Mouse (Mus musculus): ENCODE data around the gene Swi5. TPM values are rescaled to one million over a fixed set of nuclear protein-coding genes. Genes with fewer than 3 reads are reported as not detected.
A peak's percentile ranks its signal among the peaks of the same experiment; 100 is the strongest.

Gene Swi5
- polyA plus RNA-seq, 1 experiment from 2014 or later, result 462 TPM

DNA sequence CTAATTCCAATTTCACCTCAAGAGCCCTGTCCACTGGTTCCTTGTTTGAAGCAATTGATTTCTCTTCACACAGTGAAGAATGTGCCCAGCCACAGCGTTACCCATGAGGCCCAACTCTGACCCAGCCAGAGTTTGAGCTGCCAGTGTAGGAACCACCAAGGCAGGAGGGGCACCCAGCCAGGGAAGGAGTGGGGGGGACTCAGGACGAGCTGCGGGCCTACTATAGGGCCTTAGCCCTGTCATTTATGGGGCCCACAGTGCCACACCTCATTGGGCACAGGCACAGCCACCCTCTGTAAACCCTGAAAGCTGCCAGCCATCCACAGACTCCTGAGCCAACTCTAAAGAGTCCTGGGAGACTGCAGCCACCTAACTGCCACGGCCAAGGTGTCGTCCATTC, 33.3 kb downstream of the Swi5 start:
- Histone ChIP-seq H3K9me3 (replicated peaks) (no peaks in the 10 kb centered on the region), H3K9ac (no peak overlapping the region), H3K4me3 (replicated peaks) (no peak overlapping the region), H3K4me2 (replicated peaks) (no peak overlapping the region), H3K27ac (replicated peaks) (no peak overlapping the region), H3K27me3 (no peaks in the 10 kb centered on the region), H3K36me3 (peaks cover 78% of the 10 kb centered on the region), H3K4me1 (peaks cover 9% of the 10 kb centered on the region)
- no peak for ATAC-seq (ENCODE audit: insufficient number of reproducible peaks, low FRiP score, low TSS enrichment, low read depth)
- 89% methylated on average over 5 of the region's 5 CpGs for WGBS

DNA sequence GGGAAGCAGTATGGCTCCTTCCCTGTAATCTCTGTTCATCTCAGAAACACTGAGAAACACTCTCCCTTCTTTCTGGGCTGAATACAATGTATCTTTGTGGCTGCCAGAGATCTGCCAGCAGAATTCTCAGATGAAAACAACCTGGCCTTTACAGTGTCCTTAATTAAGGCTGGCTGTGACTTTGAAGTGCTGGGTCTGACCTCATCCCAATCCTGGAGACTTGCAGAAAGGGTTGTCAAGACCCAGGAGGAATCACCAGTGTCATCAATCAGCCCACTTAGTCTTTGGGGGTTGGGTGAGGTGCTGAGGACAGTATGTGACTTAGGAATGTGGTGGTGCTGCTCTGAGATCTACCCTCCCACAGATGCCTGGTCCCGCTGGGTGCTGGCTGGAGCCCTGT, 34.5 kb downstream of the Swi5 start:
- no peak for ATAC-seq (ENCODE audit: insufficient number of reproducible peaks, low FRiP score, low TSS enrichment, low read depth)
- H3K4me2 ChIP-seq (replicated peaks), result no peak overlapping the region
- H3K27me3 ChIP-seq, result no peaks in the 10 kb centered on the region
- H3K4me1 ChIP-seq, result no peaks in the 10 kb centered on the region
- H3K36me3 ChIP-seq, result peaks cover 85% of the 10 kb centered on the region
- no peak overlapping the region for H3K9ac ChIP-seq
- H3K27ac ChIP-seq (replicated peaks), result no peak overlapping the region
- no peak overlapping the region for H3K4me3 ChIP-seq (replicated peaks)
- WGBS, result 76% methylated on average over 1 of the region's 1 CpGs
- H3K9me3 ChIP-seq (replicated peaks), result no peaks in the 10 kb centered on the region

DNA sequence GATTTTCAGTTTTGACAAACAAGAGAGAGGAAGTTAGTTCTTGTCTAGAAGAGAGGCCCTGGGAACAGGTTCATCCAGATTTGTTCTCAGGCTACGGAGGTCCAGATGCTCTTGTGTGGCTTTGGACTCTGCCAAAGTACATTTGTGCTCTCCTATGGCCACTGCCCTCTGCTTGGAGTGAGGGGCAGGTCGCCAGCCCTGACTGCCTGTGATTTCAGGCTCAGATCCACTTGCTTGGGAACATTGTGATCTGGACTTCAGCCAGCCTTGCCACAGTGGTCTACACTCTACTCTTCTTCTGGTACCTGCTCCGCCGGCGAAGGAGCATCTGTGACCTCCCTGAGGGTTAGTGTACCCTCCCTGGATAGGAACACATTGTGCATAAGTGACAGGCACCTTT, 35.2 kb downstream of the Swi5 start:
- Histone ChIP-seq H3K36me3 (peaks cover 85% of the 10 kb centered on the region), H3K4me2 (replicated peaks) (no peak overlapping the region), H3K27ac (replicated peaks) (no peak overlapping the region), H3K9ac (no peak overlapping the region), H3K4me3 (replicated peaks) (no peak overlapping the region), H3K27me3 (no peaks in the 10 kb centered on the region), H3K4me1 (no peaks in the 10 kb centered on the region), H3K9me3 (replicated peaks) (no peaks in the 10 kb centered on the region)
- no peak for ATAC-seq (ENCODE audit: insufficient number of reproducible peaks, low FRiP score, low TSS enrichment, low read depth)
- 88% methylated on average over 5 of the region's 5 CpGs for WGBS

DNA sequence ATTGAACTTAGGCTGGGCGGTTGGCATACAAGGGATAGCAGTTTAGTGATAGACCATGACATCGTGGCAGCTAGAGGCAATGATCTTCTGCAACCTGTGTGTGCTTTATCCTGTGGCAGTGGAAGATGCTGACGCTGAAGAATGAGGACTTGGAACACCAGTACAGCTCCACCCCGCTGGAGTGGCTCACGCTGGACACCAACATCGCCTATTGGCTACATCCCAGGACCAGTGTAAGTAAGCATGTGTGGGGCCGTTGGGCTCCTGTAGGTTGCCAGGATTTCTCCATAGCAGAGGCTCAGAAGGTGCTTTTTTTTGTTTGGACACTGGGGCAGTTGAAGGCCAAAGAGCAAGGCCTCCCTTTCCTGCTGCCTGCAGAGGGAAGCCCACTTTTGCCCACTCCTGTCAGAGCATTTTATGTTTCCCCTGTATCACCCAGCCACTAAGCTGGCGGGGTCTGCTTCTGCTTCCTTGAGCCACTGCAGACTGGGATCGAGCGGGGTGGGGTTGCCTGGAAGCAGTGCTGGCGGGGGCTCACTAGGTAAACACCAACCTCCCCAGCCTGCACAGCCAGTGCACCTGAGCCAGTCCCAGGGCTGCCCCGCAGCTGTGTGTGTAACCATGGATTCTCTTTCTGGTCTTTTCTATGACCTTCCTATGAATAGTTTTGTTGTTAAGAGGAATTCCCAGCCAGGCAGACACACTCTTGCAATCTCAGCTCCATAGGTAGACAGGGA, 35.9 kb downstream of the Swi5 start:
- WGBS, result 88% methylated on average over 12 of the region's 12 CpGs

DNA sequence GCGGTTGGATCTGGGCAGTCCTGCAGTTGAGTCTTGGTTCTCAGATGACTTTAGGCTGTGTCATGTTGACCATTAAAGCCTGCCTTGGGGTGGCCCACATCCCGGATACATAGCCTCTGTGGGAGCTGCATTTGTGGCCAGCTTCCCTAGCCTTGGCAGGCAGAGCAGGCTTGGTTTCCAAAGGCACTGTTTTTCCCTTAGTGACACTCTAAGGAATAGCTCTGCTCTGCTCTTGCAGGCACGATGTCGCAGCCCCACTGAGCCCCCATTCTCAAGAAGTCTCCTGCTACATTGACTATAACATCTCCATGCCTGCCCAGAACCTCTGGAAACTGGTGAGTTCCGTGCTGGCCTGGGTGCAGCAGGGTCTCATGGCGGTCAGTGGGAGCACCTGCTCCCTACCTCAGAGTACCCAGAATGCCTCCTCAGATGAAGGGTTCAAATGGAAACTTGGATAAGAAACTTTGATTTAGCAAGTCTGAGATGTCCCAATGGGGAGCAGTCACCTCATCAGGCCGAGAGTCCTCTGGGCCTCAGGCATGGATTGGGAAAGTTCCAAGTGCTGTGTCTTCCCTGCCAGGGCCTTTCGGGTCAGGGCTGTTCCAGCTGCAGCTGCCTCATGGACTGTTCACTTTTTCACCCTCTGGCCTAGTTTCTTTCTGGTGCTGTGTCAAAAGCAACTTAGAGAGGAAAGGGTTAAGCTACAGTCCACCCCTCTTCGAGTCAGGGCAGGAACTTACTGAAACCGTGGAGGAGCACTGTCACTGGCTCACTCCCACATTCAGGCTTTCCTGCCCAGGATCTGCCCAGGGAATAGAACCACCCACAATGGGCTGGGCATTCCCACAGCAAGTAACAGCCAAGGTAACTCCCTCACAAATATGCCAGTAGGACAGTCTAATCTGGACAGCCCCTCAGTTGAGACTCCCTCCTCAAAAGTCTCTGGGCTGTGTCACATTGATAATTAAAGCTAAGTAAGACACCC, 39.2 kb downstream of the Swi5 start:
- H3K9ac ChIP-seq, result no peak overlapping the region
- H3K4me2 ChIP-seq (replicated peaks), result no peak overlapping the region
- no peak overlapping the region for H3K27ac ChIP-seq (replicated peaks)
- no peaks in the 10 kb centered on the region for H3K4me1 ChIP-seq
- H3K9me3 ChIP-seq (replicated peaks), result no peaks in the 10 kb centered on the region
- H3K36me3 ChIP-seq, result peaks cover 89% of the 10 kb centered on the region
- ATAC-seq (ENCODE audit: insufficient number of reproducible peaks, low FRiP score, low TSS enrichment, low read depth), result no peak
- H3K4me3 ChIP-seq (replicated peaks), result no peak overlapping the region
- H3K27me3 ChIP-seq, result no peaks in the 10 kb centered on the region
- WGBS, result 74% methylated on average over 10 of the region's 10 CpGs

More for the DNA sequence above, 35.9 kb downstream of the Swi5 start:
- Histone ChIP-seq H3K4me3 (replicated peaks) (no peak overlapping the region), H3K9ac (no peak overlapping the region), H3K27ac (replicated peaks) (no peak overlapping the region), H3K4me2 (replicated peaks) (no peak overlapping the region), H3K4me1 (no peaks in the 10 kb centered on the region), H3K27me3 (no peaks in the 10 kb centered on the region), H3K36me3 (peaks cover 85% of the 10 kb centered on the region), H3K9me3 (replicated peaks) (no peaks in the 10 kb centered on the region)
- no peak for ATAC-seq (ENCODE audit: insufficient number of reproducible peaks, low FRiP score, low TSS enrichment, low read depth)

DNA sequence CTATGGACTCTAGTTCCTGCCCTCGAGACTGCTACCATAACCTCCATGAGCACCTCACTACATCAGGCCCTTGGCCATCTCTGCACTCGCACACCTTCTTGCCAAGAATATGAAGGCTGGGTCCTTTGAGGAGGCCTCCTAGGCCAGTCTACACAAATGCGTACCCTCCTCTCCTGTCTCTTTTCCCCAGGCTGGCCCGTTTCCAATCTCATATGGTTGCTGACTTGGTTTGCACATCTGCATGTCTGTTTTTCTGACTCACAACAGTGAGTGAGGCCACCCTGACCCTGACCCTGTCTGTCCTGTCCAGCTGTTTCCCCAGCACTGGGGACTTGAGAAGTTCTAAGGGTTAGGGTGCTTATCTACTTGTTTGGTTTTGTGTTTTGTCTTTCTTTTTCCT, 41.1 kb downstream of the Swi5 start:
- 76% methylated on average over 4 of the region's 4 CpGs for WGBS
- H3K4me2 ChIP-seq (replicated peaks), result no peak overlapping the region
- peaks cover 86% of the 10 kb centered on the region for H3K36me3 ChIP-seq
- no peak overlapping the region for H3K4me3 ChIP-seq (replicated peaks)
- ATAC-seq (ENCODE audit: insufficient number of reproducible peaks, low FRiP score, low TSS enrichment, low read depth), result no peak
- H3K27me3 ChIP-seq, result no peaks in the 10 kb centered on the region
- no peak overlapping the region for H3K9ac ChIP-seq
- H3K9me3 ChIP-seq (replicated peaks), result no peaks in the 10 kb centered on the region
- H3K27ac ChIP-seq (replicated peaks), result no peak overlapping the region
- no peaks in the 10 kb centered on the region for H3K4me1 ChIP-seq

DNA sequence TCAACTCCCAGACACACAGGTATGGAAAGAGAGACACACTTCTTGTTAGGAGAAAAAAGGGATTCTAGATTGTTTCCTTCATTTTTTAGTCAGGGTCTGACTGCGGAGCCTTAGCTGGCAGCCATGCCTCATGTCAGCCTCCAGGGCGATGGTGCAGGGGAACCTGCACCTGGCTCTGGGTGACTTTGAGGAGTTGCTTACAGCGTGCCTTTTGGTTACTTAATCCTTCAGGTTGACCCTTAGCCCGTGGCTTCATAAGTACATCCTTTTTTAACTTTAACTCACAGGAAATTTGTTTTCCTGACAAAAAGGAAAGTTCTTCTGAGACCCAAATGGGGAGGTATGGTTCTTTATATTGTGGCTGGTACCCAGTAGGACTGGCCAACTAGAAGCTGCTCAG, 44.9 kb downstream of the Swi5 start:
- no peaks in the 10 kb centered on the region for H3K27me3 ChIP-seq
- H3K4me1 ChIP-seq, result peaks cover 2% of the 10 kb centered on the region; the same call in 1 of the 2 replicates
- peaks cover 67% of the 10 kb centered on the region for H3K36me3 ChIP-seq
- H3K9me3 ChIP-seq (replicated peaks), result no peaks in the 10 kb centered on the region
- WGBS, result 86% methylated on average over 4 of the region's 4 CpGs
- no peak overlapping the region for H3K27ac ChIP-seq (replicated peaks)
- H3K9ac ChIP-seq, result no peak overlapping the region
- no peak overlapping the region for H3K4me2 ChIP-seq (replicated peaks)
- ATAC-seq (ENCODE audit: insufficient number of reproducible peaks, low FRiP score, low TSS enrichment, low read depth), result no peak
- H3K4me3 ChIP-seq (replicated peaks), result no peak overlapping the region

DNA sequence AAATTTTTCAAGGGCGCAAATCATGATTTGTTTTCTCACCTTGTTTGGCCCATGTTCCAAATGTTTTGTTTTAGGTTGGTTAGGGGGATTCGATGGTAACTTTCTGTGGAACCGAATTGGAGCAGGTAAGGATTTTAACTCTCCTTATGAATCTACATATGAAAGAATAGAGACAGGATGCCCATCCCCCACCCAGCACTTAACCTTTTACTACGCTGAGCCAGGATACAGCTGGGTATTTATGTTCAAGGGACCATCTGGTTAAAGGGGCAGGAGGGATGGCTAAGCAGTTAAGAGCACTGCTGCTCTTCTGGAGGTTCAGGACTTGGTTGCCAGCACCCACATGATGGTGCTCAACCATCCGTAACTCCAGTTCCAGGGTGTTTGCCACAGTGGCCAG, 47.3 kb downstream of the Swi5 start:
- peaks cover 13% of the 10 kb centered on the region for H3K4me1 ChIP-seq
- no peak overlapping the region for H3K4me2 ChIP-seq (replicated peaks)
- H3K9me3 ChIP-seq (replicated peaks), result no peaks in the 10 kb centered on the region
- H3K4me3 ChIP-seq (replicated peaks), result no peak overlapping the region
- H3K36me3 ChIP-seq, result peaks cover 43% of the 10 kb centered on the region
- no peak for ATAC-seq (ENCODE audit: insufficient number of reproducible peaks, low FRiP score, low TSS enrichment, low read depth)
- H3K27ac ChIP-seq (replicated peaks), result no peak overlapping the region
- no peaks in the 10 kb centered on the region for H3K27me3 ChIP-seq
- no peak overlapping the region for H3K9ac ChIP-seq
- WGBS, result 82% methylated on average over 5 of the region's 5 CpGs

DNA sequence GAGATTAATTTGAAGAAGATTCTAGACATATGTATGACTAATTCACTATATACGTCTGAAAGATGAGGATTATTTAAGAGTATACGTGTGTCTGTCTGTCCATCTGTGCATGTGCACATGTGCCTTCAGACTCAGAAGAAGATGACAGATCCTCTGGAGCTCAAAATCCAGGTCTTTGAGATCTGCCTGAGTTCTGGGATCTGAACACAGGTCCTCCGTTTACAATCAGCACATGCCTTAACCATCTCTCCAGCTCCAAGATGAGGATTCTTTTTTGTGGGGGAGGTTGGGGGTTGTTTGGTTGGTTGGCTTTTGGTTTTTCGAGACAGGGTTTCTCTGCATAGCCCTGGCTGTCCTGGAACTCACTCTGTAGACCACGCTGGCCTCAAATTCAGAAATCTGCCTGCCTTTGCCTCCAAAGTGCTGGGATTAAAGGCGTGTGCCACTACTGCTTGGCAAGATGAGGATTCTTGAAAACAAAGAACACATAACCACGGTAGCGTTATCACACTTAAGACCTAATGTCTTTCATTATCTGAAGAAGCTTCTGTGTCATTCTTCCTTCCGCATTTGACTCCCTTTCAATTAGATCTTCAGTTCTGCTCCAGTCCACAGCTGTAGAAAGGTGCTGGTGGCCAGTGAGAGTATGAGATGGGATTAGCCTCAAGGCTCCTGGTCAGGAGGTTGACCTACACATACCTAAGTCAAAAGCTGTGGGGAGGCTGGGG, 49.0 kb downstream of the Swi5 start:
- 87% methylated on average over 9 of the region's 9 CpGs for WGBS

DNA sequence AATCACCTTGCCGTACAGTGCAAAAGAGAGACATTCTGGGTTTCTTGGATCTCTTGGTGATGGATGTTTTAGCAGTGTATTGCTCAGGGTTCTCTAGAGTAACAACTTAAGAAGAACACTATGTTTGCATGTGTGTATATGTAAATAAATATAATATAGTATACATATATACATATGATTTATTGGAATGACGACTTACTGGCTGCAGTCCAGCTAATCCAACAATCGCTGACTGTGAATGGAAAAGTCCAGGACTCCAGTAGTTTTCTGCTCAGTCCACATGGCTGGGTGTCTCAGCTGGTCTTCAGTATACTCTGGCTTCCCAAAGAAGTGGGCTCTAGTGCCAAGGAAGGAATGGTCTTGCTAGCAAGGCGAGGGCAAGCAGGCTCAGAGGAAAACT, 50.3 kb downstream of the Swi5 start:
- Histone ChIP-seq H3K27ac (replicated peaks) (peak overlapping the region; percentile 95; the same call in 1 of the 2 replicates), H3K27me3 (no peaks in the 10 kb centered on the region), H3K36me3 (peaks cover 31% of the 10 kb centered on the region), H3K9ac (peak overlapping the region; percentile 76; the same call in 1 of the 2 replicates), H3K4me3 (replicated peaks) (peak overlapping the region; percentile 74), H3K4me1 (peaks cover 26% of the 10 kb centered on the region), H3K4me2 (replicated peaks) (peak overlapping the region; percentile 84), H3K9me3 (replicated peaks) (no peaks in the 10 kb centered on the region)
- no peak for ATAC-seq (ENCODE audit: insufficient number of reproducible peaks, low FRiP score, low TSS enrichment, low read depth)
- WGBS, result 35% methylated on average over 4 of the region's 4 CpGs

More for the DNA sequence above, 49.0 kb downstream of the Swi5 start:
- Histone ChIP-seq H3K4me1 (peaks cover 26% of the 10 kb centered on the region), H3K36me3 (peaks cover 30% of the 10 kb centered on the region), H3K4me3 (replicated peaks) (no peak overlapping the region), H3K27ac (replicated peaks) (no peak overlapping the region), H3K9ac (no peak overlapping the region), H3K27me3 (no peaks in the 10 kb centered on the region), H3K9me3 (replicated peaks) (no peaks in the 10 kb centered on the region), H3K4me2 (replicated peaks) (no peak overlapping the region)
- ATAC-seq (ENCODE audit: insufficient number of reproducible peaks, low FRiP score, low TSS enrichment, low read depth), result no peak
